Mouse (Mus musculus) erythroblast, embryonic 14.5 days (primary cell): ENCODE measurements around the gene Pde4b. TPM values are rescaled to one million over a fixed set of nuclear protein-coding genes. Genes with fewer than 3 reads are reported as not detected.

Experiments
- H3K27me3 ChIP-seq: 2 replicates; pipeline ENCODE4 v1.6.1; 2012; ENCODE audit warnings: inconsistent platforms; ENCODE audit not compliant: control insufficient read depth
- H3K36me3 ChIP-seq: 2 replicates; pipeline ENCODE4 v1.6.1; 2012; ENCODE audit warnings: mild to moderate bottlenecking, inconsistent platforms; ENCODE audit not compliant: control insufficient read depth
- H3K4me1 ChIP-seq: 2 replicates; pipeline ENCODE4 v1.6.1; 2012; ENCODE audit warnings: inconsistent platforms; ENCODE audit not compliant: control insufficient read depth
- H3K4me3 ChIP-seq: replicated peaks from 2 replicates; pipeline ENCODE3; 2012; ENCODE audit warnings: moderate library complexity, mild to moderate bottlenecking, inconsistent platforms
- H3K9me3 ChIP-seq: 2 replicates; pipeline ENCODE4 v1.6.1; 2012; ENCODE audit warnings: low read length, inconsistent platforms, mixed read lengths; ENCODE audit not compliant: control insufficient read depth
- GATA1 ChIP-seq: IDR thresholded peaks from 2 replicates; pipeline ENCODE4 v1.6.1; 2012; ENCODE audit warnings: low read length, inconsistent platforms, mixed read lengths
- TAL1 ChIP-seq: IDR thresholded peaks from 3 replicates; pipeline ENCODE4 v1.6.1; 2012; ENCODE audit warnings: low read length, inconsistent platforms, mixed read lengths
- polyA plus RNA-seq: library from polyadenylated mRNA; stranded (reverse); fragments of >175 nt; gene quantifications from 2 replicates; pipeline ENCODE4 v1.2.3, GENCODE M21; 2012

Gene Pde4b
- polyA plus RNA-seq, 1 experiment = 0.08 TPM

GRCm38 (mm10) chr4:102573361-102573781 is 486.0 kb downstream of the Pde4b start:
- Histone ChIP-seq H3K4me1 (peaks cover 56% of the 10 kb centered on the region), H3K27me3 (no peaks in the 10 kb centered on the region), H3K36me3 (no peaks in the 10 kb centered on the region), H3K9me3 (no peaks in the 10 kb centered on the region), H3K4me3 (no peak overlapping the region)
- no peak for TF ChIP-seq GATA1
- TF ChIP-seq TAL1 = no peak

- H3K4me3 ChIP-seq = no peak overlapping the region
- TF ChIP-seq TAL1 (no peak), GATA1 (no peak)
- H3K27me3 ChIP-seq = no peaks in the 10 kb centered on the region
- no peaks in the 10 kb centered on the region for H3K36me3 ChIP-seq
- H3K4me1 ChIP-seq = peaks cover 47% of the 10 kb centered on the region
- no peaks in the 10 kb centered on the region for H3K9me3 ChIP-seq
Measured at GRCm38 (mm10) chr4:102574226-102574625, 486.9 kb downstream of the Pde4b start.

GRCm38 (mm10) chr4:102574666-102575254 is 487.4 kb downstream of the Pde4b start:
- no peaks in the 10 kb centered on the region for H3K27me3 ChIP-seq
- no peaks in the 10 kb centered on the region for H3K9me3 ChIP-seq
- TF ChIP-seq GATA1 (no peak), TAL1 (no peak)
- no peaks in the 10 kb centered on the region for H3K36me3 ChIP-seq
- H3K4me3 ChIP-seq = no peak overlapping the region
- peaks cover 43% of the 10 kb centered on the region for H3K4me1 ChIP-seq

- no peaks in the 10 kb centered on the region for H3K27me3 ChIP-seq
- peaks cover 39% of the 10 kb centered on the region for H3K4me1 ChIP-seq
- no peak overlapping the region for H3K4me3 ChIP-seq
- TF ChIP-seq TAL1 (no peak), GATA1 (no peak)
- no peaks in the 10 kb centered on the region for H3K9me3 ChIP-seq
- H3K36me3 ChIP-seq = no peaks in the 10 kb centered on the region
Measured at GRCm38 (mm10) chr4:102576109-102576508, 488.8 kb downstream of the Pde4b start.

GRCm38 (mm10) chr4:102577636-102578035 is 490.3 kb downstream of the Pde4b start:
- no peaks in the 10 kb centered on the region for H3K27me3 ChIP-seq
- no peaks in the 10 kb centered on the region; the same call in 1 of the 2 replicates for H3K36me3 ChIP-seq
- peaks cover 35% of the 10 kb centered on the region for H3K4me1 ChIP-seq
- TF ChIP-seq GATA1 (no peak), TAL1 (no peak)
- H3K9me3 ChIP-seq = no peaks in the 10 kb centered on the region
- H3K4me3 ChIP-seq = no peak overlapping the region

- Histone ChIP-seq H3K9me3 (no peaks in the 10 kb centered on the region), H3K4me3 (no peak overlapping the region)
Measured at GRCm38 (mm10) chr4:102579051-102579450, 491.7 kb downstream of the Pde4b start.

GRCm38 (mm10) chr4:102579746-102580145 is 492.4 kb downstream of the Pde4b start:
- peaks cover 33% of the 10 kb centered on the region for H3K4me1 ChIP-seq

More at GRCm38 (mm10) chr4:102579051-102579450, 491.7 kb downstream of the Pde4b start:
- Histone ChIP-seq H3K27me3 (no peaks in the 10 kb centered on the region), H3K36me3 (no peaks in the 10 kb centered on the region; the same call in 1 of the 2 replicates), H3K4me1 (peaks cover 35% of the 10 kb centered on the region)
- TF ChIP-seq GATA1 = no peak
- TF ChIP-seq TAL1 = no peak

GRCm38 (mm10) chr4:102582165-102582749 is 494.9 kb downstream of the Pde4b start:
- TF ChIP-seq GATA1 = no peak
- no peak for TF ChIP-seq TAL1
- no peaks in the 10 kb centered on the region for H3K9me3 ChIP-seq
- H3K36me3 ChIP-seq = no peaks in the 10 kb centered on the region; the same call in 1 of the 2 replicates
- H3K4me3 ChIP-seq = no peak overlapping the region
- H3K27me3 ChIP-seq = no peaks in the 10 kb centered on the region
- H3K4me1 ChIP-seq = peaks cover 19% of the 10 kb centered on the region

More at GRCm38 (mm10) chr4:102579746-102580145, 492.4 kb downstream of the Pde4b start:
- no peak overlapping the region for H3K4me3 ChIP-seq
- H3K9me3 ChIP-seq = no peaks in the 10 kb centered on the region
- H3K36me3 ChIP-seq = no peaks in the 10 kb centered on the region; the same call in 1 of the 2 replicates
- TF ChIP-seq TAL1 (no peak), GATA1 (no peak)
- H3K27me3 ChIP-seq = no peaks in the 10 kb centered on the region

GRCm38 (mm10) chr4:102582963-102583362 is 495.6 kb downstream of the Pde4b start:
- H3K9me3 ChIP-seq = no peaks in the 10 kb centered on the region
- no peaks in the 10 kb centered on the region for H3K27me3 ChIP-seq
- peaks cover 14% of the 10 kb centered on the region for H3K4me1 ChIP-seq
- no peak overlapping the region for H3K4me3 ChIP-seq
- H3K36me3 ChIP-seq = no peaks in the 10 kb centered on the region; the same call in 1 of the 2 replicates
- no peak for TF ChIP-seq GATA1
- TF ChIP-seq TAL1 = no peak

- Histone ChIP-seq H3K4me3 (no peak overlapping the region), H3K27me3 (no peaks in the 10 kb centered on the region), H3K9me3 (no peaks in the 10 kb centered on the region), H3K36me3 (no peaks in the 10 kb centered on the region; the same call in 1 of the 2 replicates), H3K4me1 (peaks cover 14% of the 10 kb centered on the region)
- TF ChIP-seq GATA1 (no peak), TAL1 (no peak)
Measured at GRCm38 (mm10) chr4:102583469-102583868, 496.1 kb downstream of the Pde4b start.
